Mouse (Mus musculus) right cerebral cortex, postnatal 36 days (tissue): ENCODE results near the gene Cbx2.

ENCODE experiments used
- DNase-seq, 2 experiments: peaks; one replicate each; pipeline ENCODE4 v3.0.0; 2022; ENCODE audit warnings: low spot score in 2 of 2, mixed read lengths in 1 of 2

The Cbx2 gene

DNA sequence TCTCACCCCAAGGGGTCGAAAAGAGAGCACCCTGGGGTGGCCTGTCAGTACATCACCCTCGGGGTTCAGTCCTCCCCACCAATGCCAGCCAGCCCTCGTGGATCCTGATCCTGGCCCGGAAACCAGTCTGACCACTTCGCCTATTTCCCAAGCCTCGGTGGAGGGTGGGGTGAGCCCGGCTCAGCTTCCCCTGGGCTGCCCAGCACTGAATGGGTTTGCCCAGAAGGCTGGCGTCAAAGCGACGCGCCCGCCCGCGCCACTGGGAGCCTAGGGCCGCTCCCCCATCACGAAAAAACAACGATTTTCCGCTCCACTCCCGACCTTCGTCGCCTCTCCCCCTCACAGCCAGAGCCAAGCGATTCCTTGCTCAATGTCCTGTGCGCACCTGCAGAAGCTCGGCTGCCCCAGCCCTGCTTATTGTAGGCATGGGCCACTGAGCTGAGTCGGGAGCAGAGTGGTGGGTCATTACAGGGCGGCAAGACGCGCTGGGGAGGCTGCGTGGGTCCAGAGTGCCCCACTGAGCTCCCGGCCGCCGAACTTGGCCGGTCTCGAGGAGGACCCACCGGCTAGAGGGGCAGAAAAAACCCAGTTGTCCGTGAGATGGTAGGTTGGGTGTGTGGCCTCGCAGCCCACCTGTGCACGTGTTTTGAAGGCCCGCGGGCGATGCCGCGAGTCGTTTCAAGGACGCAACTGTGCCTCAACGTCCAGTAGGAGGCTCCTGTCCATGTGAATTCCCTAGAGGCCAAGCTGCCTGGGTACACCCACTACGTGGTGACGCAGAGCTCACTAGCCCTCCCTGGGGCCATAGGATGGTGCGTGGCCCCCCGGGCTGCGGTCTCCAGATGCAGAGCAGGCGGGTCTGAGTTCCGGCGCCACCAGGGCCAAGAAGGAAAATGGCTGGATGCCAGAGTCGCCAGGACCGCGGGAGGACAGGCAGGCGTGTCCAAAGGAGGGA, 35.6 kb downstream of the Cbx2 start:
- no peak for DNase-seq

DNA sequence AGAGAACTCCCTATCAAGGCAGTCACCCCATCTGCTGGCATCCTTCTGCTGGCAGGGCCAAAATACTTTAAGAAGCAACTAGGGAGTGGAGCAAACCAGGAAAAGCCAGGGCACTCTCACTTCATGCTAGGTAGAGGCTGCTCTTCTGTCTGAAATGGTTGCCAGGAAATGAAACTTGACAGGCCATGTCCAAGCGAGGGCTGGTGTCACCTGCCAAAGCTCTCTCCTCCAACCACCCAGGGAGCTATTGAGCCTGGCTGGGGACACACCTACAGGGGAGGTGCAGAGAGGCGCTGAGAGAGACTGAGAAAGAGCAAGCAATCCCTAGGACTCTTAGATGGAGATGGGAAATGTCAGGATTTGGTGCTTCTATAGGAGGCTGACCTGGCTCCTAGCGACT, 36.5 kb downstream of the Cbx2 start:
- DNase-seq = no peak

DNA sequence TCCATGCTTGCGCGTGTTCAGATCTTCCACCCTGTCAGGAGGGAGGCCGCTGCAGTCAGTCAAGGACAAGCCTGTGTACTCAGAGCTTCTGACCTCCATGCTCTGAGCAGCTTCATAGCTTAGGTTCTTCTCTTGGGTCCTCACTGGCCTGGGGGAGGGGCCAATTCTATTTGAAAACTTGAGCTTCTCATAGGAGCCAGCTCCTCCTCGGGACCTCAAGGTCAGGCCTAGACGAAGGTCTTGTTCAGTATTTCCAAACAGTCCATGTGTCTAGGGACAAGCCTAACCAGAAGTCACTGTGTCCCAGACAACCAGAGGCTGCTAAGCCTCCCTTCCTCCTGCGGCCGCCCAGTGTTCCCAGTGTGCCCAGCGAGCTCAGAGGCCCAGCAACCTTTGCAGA, 44.1 kb downstream of the Cbx2 start:
- no peak for DNase-seq

DNA sequence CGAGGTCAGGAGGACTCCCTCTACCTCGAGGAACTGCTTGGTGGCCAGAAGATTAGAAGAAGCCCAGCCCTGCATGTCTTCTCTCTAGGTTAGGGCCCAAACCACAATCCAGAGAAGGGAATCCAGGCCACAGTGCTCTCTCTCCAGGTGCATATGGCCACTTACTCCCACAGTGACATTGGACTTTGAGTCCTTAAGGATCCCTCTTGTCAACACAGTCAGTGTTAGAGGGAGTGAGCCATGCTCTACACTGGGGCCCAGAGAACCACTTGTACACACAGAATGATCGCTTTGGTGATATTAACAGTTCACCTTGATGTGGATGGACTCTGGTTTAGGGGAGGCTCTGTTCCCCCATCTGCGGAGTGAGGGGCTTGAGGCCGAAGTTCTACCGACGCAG, 49.5 kb downstream of the Cbx2 start:
- no peak for DNase-seq

DNA sequence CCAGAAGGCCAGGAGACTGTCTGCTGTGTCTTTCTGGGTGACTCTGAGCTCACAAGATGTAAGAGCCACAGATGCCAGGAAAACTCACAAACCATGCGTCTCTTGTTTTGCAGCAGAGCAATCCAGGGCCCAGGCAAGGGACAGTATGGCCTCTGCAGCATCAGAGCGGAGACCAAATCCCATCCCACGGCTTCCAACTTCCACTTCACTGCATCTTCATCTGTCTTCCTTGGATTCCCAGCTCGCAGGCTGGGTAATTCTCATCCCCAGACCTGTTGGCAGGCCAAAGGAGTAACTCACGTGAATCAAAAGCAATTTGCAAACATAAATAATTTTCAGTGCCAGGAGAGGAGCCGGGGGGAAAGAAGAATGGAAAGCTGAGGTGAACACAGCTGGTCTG, 50.2 kb downstream of the Cbx2 start:
- no peak for DNase-seq

DNA sequence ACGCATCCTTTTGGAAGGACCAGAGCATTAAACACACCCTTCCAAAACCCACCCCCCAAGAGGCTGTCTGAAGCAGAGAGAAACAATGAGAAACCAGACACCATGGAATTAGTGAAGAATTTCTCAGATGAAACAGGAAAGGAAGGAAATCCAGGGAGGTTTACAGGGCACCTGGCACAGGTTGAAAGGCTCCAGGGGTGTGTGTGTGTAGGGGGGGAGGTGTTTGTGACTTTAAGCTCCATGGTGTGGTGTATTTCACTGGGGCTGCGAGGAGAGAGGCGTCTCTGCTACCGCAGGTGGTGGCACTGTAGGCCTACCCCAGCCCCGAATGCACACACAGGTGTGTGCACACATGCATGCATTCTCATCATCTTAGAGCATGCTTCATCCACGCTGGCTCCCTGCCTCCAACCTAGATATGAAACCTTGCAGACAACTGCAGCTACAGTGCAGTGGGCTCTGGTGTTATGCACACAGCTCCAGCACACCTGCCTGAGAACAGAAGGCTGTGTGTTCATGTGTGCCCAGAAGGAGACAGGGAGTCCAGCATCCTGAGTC, 51.2 kb downstream of the Cbx2 start:
- DNase-seq = no peak

DNA sequence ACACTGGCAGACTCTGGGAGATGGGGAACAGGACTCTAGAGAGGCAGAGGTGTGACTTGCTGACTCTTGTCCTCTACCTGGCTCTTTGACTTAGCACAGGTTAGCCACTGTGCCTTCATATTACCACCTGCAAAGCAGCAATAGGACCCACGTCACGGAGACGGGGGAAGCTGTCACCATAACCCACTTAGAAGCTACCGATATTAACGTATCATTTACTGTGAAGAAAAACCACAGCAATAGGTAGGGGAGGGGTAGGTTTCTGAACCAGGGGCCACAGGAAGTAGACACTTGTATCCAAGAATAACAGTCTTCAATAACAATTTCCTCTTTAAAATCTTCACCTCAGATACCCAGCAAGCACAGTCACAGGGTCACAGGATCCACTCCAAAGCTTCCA, 53.0 kb downstream of the Cbx2 start:
- no peak for DNase-seq

DNA sequence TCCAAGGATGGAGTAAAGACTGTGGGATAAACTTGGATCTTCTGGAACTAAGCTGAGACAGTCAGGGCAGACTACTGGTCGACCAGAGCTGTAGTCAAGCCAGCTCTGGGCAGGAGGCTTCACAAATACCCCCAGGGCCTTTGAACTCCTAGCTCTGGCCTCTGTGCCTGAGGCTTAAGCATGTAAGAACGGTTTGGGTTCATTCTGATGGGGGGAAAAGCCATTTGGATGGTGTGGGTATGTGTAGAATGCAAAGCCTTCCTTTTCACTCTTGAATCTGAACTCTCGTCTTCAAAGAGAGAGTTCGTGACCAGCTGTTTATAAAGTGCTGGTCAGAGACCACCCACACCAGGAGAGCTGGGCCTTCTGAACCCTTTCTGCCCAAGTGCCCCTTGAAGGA, 55.0 kb downstream of the Cbx2 start:
- no peak for DNase-seq

DNA sequence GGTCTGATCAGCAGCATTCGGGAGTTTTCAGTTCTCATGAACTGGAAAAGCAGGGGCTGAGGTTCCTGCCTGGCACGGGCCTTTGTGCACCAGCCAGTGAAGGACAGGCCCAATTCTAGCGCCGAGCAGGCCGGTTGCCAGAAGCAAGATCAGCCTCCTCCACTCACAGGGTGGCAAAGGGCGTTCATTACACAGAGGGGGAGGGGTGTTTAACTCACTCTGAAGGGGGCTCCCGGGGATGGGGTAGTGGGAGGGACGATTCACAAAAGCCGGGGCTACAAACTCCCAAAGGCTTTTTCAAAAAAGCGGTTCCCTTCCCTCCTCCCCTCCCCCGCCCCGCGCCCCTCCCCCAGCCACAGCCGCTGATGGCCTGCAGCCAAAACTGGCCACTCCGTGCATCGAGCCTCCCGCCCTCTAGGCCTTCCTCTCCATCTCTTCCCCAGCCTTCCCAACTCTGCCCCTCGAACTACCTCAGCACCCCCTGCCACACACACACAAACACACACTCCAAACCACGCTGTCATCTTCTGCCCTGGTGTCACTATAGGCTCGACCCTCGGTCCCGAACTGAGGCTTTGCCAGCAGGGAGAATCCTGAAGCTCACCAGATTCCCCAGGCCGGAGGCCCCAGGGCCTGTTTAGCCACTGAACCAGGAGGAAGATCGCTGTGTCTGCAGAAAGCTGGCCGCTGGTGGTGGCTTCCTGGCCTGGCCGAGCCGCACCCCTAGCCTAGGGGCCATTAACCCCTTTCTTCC, 56.1 kb downstream of the Cbx2 start:
- DNase-seq = no peak

DNA sequence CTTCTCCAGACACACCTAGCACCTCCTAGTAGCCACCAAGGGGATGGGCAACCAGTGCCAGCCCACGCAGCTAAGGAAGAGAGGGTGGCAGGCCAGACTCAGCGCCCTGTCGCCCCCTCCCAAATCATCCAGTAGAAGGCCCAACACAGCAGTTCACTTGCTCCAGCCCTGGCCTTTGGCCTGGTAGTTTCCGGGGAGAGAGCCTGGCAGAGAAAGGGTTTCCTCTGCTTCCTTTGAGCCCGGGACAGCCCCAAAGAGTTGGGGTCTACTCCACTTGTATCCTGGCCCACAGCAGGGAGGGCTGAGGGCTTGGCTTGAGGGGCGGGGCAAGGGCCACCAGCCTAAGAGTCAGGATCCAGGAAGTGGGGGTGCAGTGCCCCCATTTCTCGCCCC, 56.7 kb downstream of the Cbx2 start:
- DNase-seq = no peak

DNA sequence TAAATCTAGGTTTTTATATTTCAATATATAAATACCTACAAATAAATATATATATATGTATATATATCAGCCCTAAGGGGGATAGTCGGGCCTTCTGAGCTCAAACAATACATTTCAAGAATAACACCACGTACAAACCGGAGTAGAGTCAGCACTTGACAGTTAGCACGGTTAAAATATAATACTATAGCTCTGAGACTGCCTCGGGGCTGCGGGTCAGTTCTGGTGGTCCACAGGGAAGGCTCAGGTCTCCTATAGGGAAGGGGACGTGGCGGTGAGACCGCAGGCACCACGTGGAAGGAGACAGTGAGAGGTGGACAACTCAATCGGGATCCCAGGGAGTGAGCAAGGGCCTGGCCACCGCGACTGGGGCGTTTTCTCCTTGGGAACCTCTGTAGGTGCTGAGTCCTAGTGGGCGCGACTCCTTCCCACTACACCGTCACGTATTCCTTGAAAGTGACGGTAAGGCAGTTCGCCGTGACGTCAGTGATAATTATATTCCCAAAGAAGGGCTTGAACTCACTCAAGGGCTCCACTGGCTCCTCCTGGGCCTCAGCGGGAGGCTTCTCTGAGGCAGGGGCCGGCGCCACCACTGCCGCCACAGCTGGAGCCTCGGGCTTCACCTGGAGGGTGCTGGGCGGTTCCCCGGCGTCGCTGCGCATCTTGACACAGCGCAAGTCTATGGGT, 57.8 kb downstream of the Cbx2 start:
- DNase-seq = no peak
